Mouse (Mus musculus) hematopoietic stem cell, adult 5-6 weeks (primary cell): ENCODE results near the gene Asap3. TPM values are rescaled to one million over a fixed set of nuclear protein-coding genes. Genes with fewer than 3 reads are reported as not detected.

Experiments
- ATAC-seq, 2 experiments: fragments of 125-278 bp in 1 of 2; replicated peaks in 1 of 2; 2 replicates each; pipeline ENCODE4 v1.8.0; 2016 to 2017; ENCODE audit warnings: inconsistent platforms in 2 of 2, mild to moderate bottlenecking in 2 of 2, moderate number of reproducible peaks in 2 of 2, low read depth in 1 of 2, moderate TSS enrichment in 1 of 2; ENCODE audit not compliant: low FRiP score in 2 of 2, poor library complexity in 2 of 2, severe bottlenecking in 2 of 2, insufficient read depth in 1 of 2, low TSS enrichment in 1 of 2
- total RNA-seq: library from RNA; stranded (forward); fragments of 172-1452, 232-1000 nt; gene quantifications from 2 replicates; pipeline ENCODE4 v1.2.3, GENCODE M21; 2017

The Asap3 gene
- total RNA-seq, result 0.19 and 0.25 TPM in 2 replicates

GRCm38 (mm10) chr4:136206033-136206893 lies at the start of gene Asap3:
TSS of gene Asap3 (plus strand) at chr4:136206365.
- peak; percentile 76 to 85 for ATAC-seq

GRCm38 (mm10) chr4:136158498-136158897 lies 47.7 kb upstream of the Asap3 start:
- no peak for ATAC-seq

- peak; percentile 78 to 88 for ATAC-seq
Observed at GRCm38 (mm10) chr4:136159802-136160397, 46.3 kb upstream of the Asap3 start.

GRCm38 (mm10) chr4:136163448-136163847 lies 42.7 kb upstream of the Asap3 start:
- ATAC-seq, result peak; percentile 69 to 85

GRCm38 (mm10) chr4:136164981-136165380 lies 41.2 kb upstream of the Asap3 start:
- no peak for ATAC-seq

- no peak for ATAC-seq
Observed at GRCm38 (mm10) chr4:136167701-136168100, 38.5 kb upstream of the Asap3 start.

GRCm38 (mm10) chr4:136170401-136170800 lies 35.8 kb upstream of the Asap3 start:
- no peak for ATAC-seq

GRCm38 (mm10) chr4:136171455-136171854 lies 34.7 kb upstream of the Asap3 start:
- ATAC-seq, result no peak

GRCm38 (mm10) chr4:136172011-136172541 lies 34.1 kb upstream of the Asap3 start, which contains the start of gene E2f2:
TSS of gene E2f2 (plus strand) at chr4:136172394.
- ATAC-seq, result peak; percentile 37 to 40; a peak in 2 of 4 replicates

GRCm38 (mm10) chr4:136172542-136173209 lies 33.5 kb upstream of the Asap3 start:
- ATAC-seq, result no peak

- no peak for ATAC-seq
Observed at GRCm38 (mm10) chr4:136173210-136173715, 32.9 kb upstream of the Asap3 start.

GRCm38 (mm10) chr4:136174216-136175193 lies 31.7 kb upstream of the Asap3 start:
- 0 out of 4 replicates have a peak, but pooled peaks of 1 of the 2 experiments have one; percentile 18 for ATAC-seq

GRCm38 (mm10) chr4:136176022-136176552 lies 30.1 kb upstream of the Asap3 start:
- ATAC-seq, result no peak

- no peak for ATAC-seq
Observed at GRCm38 (mm10) chr4:136177244-136177611, 28.9 kb upstream of the Asap3 start.

- peak; percentile 56 to 57 for ATAC-seq
Observed at GRCm38 (mm10) chr4:136177612-136178474, 28.3 kb upstream of the Asap3 start.
